Mouse (Mus musculus) spleen, adult 2 months (tissue): ENCODE measurements around the gene Gng8. TPM values are rescaled to one million over a fixed set of nuclear protein-coding genes. Genes with fewer than 3 reads are reported as not detected.
A peak's percentile ranks its signal among the peaks of the same experiment; 100 is the strongest.

Experiments used
- DNase-seq, 2 experiments: peaks; one replicate each; pipeline versions ENCODE4 v3.0.0 to v3.0.0-alpha.2; 2012 to 2021; ENCODE audit warnings: low spot score in 2 of 2, low read depth in 1 of 2
- H3K27ac ChIP-seq: fragments of 200-500 bp; 2 replicates; pipeline ENCODE4 v1.5.1; 2012; ENCODE audit warnings: low read length, inconsistent platforms; ENCODE audit not compliant: insufficient read depth
- H3K27me3 ChIP-seq: fragments of 200-500 bp; 2 replicates; pipeline ENCODE4 v1.6.1; 2012; ENCODE audit warnings: mild to moderate bottlenecking, moderate library complexity, low read length, inconsistent platforms; ENCODE audit not compliant: control insufficient read depth, insufficient read depth
- H3K36me3 ChIP-seq: fragments of 200-500 bp; 2 replicates; pipeline ENCODE4 v1.6.1; 2012; ENCODE audit warnings: mild to moderate bottlenecking, low read length, inconsistent platforms; ENCODE audit not compliant: control insufficient read depth, insufficient read depth
- H3K4me1 ChIP-seq: fragments of 200-500 bp; 2 replicates; pipeline ENCODE4 v1.6.1; 2011; ENCODE audit warnings: inconsistent platforms; ENCODE audit not compliant: control insufficient read depth, insufficient read depth, insufficient read length
- H3K4me3 ChIP-seq: fragments of 200-500 bp; 2 replicates; pipeline ENCODE4 v1.5.1; 2011; ENCODE audit warnings: mild to moderate bottlenecking, inconsistent platforms; ENCODE audit not compliant: insufficient read depth, insufficient read length; ENCODE audit errors: extremely low read depth
- CTCF ChIP-seq: fragments of 200-500 bp; IDR thresholded peaks from 2 replicates; pipeline ENCODE4 v1.5.1; 2011; ENCODE audit warnings: mild to moderate bottlenecking, inconsistent platforms; ENCODE audit not compliant: insufficient read depth, insufficient read length, insufficient replicate concordance; ENCODE audit errors: extremely low read depth
- POLR2A ChIP-seq: fragments of 200-500 bp; IDR thresholded peaks from 2 replicates; pipeline ENCODE4 v1.6.1; 2011; ENCODE audit warnings: low read depth, low read length, inconsistent platforms
- WGBS: fragments of 180-500 bp; shearing (Covaris S2); methylation state at CpG from one replicate; pipeline ENCODE4 v1.1.7; 2018; 5-methylcytosine and 5-hydroxymethylcytosine counted together
- polyA plus RNA-seq: library from polyadenylated mRNA; depleted of rRNA; stranded (reverse); fragments of >200 nt; gene quantifications from 2 replicates; pipeline ENCODE4 v1.2.3, GENCODE M21; 2012; rRNA removed

Gng8 gene
- polyA plus RNA-seq, 1 experiment: 8.6 TPM

DNA sequence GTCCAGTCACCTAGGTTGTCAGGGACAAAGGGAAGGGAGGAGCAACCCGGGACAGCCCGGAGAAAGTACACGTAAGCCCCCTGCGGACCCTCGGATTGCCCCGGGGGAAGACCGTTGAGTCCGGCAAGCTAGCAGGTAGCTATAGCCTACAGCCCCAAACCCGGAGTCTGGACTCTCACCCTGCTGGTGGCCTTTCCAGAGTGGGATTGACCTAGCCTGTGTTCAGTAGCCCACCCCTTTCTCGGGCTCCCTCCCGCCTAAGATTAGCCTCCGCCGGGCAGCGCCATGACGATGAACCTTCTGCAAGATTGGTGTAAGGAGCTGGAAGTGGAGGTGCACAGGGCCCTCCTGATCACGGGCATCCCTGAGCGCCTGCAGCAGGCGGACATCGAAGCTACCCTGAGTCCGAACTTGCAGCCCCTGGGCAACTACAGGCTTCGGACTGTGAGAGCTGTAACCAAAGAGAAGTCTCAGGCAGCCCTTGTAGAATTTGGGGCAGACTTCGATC is 53.3 kb downstream of the Gng8 start:
- Histone ChIP-seq H3K27ac (no peak overlapping the region), H3K27me3 (peaks cover 9% of the 10 kb centered on the region), H3K4me1 (peaks cover 7% of the 10 kb centered on the region), H3K36me3 (no peaks in the 10 kb centered on the region), H3K4me3 (peak overlapping the region; percentile 56)
- WGBS: 8% methylated on average over 22 of the region's 22 CpGs
- DNase-seq: no peak
- TF ChIP-seq CTCF (no peak), POLR2A (no peak)

Other genes starting within 250 kb of the Gng8 start
- gene Ceacam15, start 216.1 kb upstream of the Gng8 start, polyA plus RNA-seq: not detected in 2 replicates
- not detected in 2 replicates for gene Ceacam9, start 169.9 kb upstream of the Gng8 start, polyA plus RNA-seq
- 159 and 271 TPM in 2 replicates for gene Ap2s1, start 153.4 kb upstream of the Gng8 start, polyA plus RNA-seq
- 152 and 243 TPM in 2 replicates for gene Slc1a5, start 110.4 kb upstream of the Gng8 start, polyA plus RNA-seq
- gene Strn4, start 75.9 kb upstream of the Gng8 start, polyA plus RNA-seq: 121 and 148 TPM in 2 replicates
- gene Fkrp, start 75.1 kb upstream of the Gng8 start, polyA plus RNA-seq: 28.6 and 36.1 TPM in 2 replicates
- 183 and 205 TPM in 2 replicates for gene Prkd2, start 48.9 kb upstream of the Gng8 start, polyA plus RNA-seq
- 9.2 and 18.1 TPM in 2 replicates for gene Dact3, start 16.5 kb upstream of the Gng8 start, polyA plus RNA-seq
- 9.2 and 14.9 TPM in 2 replicates for gene Ptgir, start 14.7 kb downstream of the Gng8 start, polyA plus RNA-seq
- gene Calm3, start 32.3 kb downstream of the Gng8 start, polyA plus RNA-seq: 166 and 198 TPM in 2 replicates
- 1.3 and 2.0 TPM in 2 replicates for gene Pnmal2, start 52.9 kb downstream of the Gng8 start, polyA plus RNA-seq
- not detected in 2 replicates for gene Pnmal1, start 67.9 kb downstream of the Gng8 start, polyA plus RNA-seq
- gene Gm42372, start 91.3 kb downstream of the Gng8 start, polyA plus RNA-seq: 0.40 and 0.42 TPM in 2 replicates
- 2.0 and 2.2 TPM in 2 replicates for gene Ccdc8, start 100.9 kb downstream of the Gng8 start, polyA plus RNA-seq
- 212 and 265 TPM in 2 replicates for gene Ppp5c, start 136.1 kb downstream of the Gng8 start, polyA plus RNA-seq
- 1.2 and 1.9 TPM in 2 replicates for gene Hif3a, start 170.6 kb downstream of the Gng8 start, polyA plus RNA-seq
- not detected in 2 replicates for gene Psg16, start 182.3 kb downstream of the Gng8 start, polyA plus RNA-seq